Mouse (Mus musculus) midbrain, embryonic 12.5 days (tissue): Measurements from ENCODE around the gene Klc1. TPM values are rescaled to one million over a fixed set of nuclear protein-coding genes. Genes with fewer than 3 reads are reported as not detected.
A peak's percentile ranks its signal among the peaks of the same experiment; 100 is the strongest.
"Not testable (repeated sequence)": the region's sequence is repeated elsewhere in the genome, so short reads cannot be mapped to it uniquely, and the experiment has no call there.

Experiments
- ATAC-seq: fragments of 200-750 bp; cut with Nextera tagmentation; 2 replicates; pipeline ENCODE4 v1.8.0; 2017; ENCODE audit warnings: low read depth, moderate TSS enrichment, moderate library complexity; ENCODE audit not compliant: low FRiP score
- H3K27ac ChIP-seq: fragments of 300-500 bp; sonication (generic); replicated peaks from 2 replicates; pipeline ENCODE4 v1.5.1; 2016; ENCODE audit warnings: mild to moderate bottlenecking
- H3K27me3 ChIP-seq: fragments of 300-500 bp; sonication (generic); 2 replicates; pipeline ENCODE4 v1.6.1; 2016; ENCODE audit warnings: mild to moderate bottlenecking
- H3K36me3 ChIP-seq: fragments of 300-500 bp; sonication (generic); 2 replicates; pipeline ENCODE4 v1.6.1; 2016
- H3K4me1 ChIP-seq: fragments of 300-500 bp; sonication (generic); 2 replicates; pipeline ENCODE4 v1.6.1; 2016
- H3K4me2 ChIP-seq: fragments of 300-500 bp; sonication (generic); replicated peaks from 2 replicates; pipeline ENCODE4 v1.6.1; 2016; ENCODE audit warnings: mild to moderate bottlenecking, moderate library complexity
- H3K4me3 ChIP-seq: fragments of 300-500 bp; sonication (generic); 2 replicates; pipeline ENCODE4 v1.5.1; 2016; ENCODE audit warnings: mild to moderate bottlenecking
- H3K9ac ChIP-seq: fragments of 300-500 bp; sonication (generic); replicated peaks from 2 replicates; pipeline ENCODE4 v1.6.1; 2016; ENCODE audit warnings: mild to moderate bottlenecking, moderate library complexity
- H3K9me3 ChIP-seq: fragments of 300-500 bp; sonication (generic); 2 replicates; pipeline ENCODE4 v1.6.1; 2016; ENCODE audit warnings: mild to moderate bottlenecking
- WGBS: fragments of 180-500 bp; shearing (Covaris S2); methylation state at CpG from one replicate; pipeline ENCODE4 v1.1.7; 2016; 5-methylcytosine and 5-hydroxymethylcytosine counted together
- polyA plus RNA-seq: library from polyadenylated mRNA; unstranded; fragments of >200 nt; fragmentation: Nextera tagmentation; extraction: Ambion mirVana; gene quantifications from 2 replicates; pipeline ENCODE4 v1.2.1, GENCODE M21; 2016

The Klc1 gene
- polyA plus RNA-seq, 1 experiment from 2014 or later, result 382 TPM

DNA sequence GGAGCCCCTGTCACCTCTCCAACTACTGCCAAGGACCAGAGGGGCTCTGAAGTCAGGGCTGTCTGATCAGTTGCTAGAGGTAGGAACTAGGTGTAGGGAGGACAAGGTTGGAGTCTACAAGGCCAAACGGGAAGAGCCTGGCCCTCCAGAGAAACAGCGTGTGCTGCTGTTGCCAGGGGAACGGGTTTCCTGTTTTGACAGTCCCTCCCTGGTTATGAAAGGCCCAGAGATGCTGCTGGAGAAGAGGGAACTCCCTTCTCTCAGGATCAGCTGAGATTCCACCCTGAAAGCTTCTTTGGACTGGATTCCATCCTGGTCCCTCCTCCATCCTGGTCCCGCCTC lies 32.6 kb upstream of the Klc1 start:
- Histone ChIP-seq H3K9ac (no peak overlapping the region), H3K27ac (peak overlapping the region; percentile 21), H3K4me3 (no peak overlapping the region), H3K27me3 (no peaks in the 10 kb centered on the region), H3K4me1 (peaks cover 10% of the 10 kb centered on the region), H3K36me3 (peaks cover 40% of the 10 kb centered on the region), H3K9me3 (no peaks in the 10 kb centered on the region), H3K4me2 (no peak overlapping the region)
- WGBS, result 76% methylated on average over 4 of the region's 4 CpGs
- ATAC-seq, result no peak

DNA sequence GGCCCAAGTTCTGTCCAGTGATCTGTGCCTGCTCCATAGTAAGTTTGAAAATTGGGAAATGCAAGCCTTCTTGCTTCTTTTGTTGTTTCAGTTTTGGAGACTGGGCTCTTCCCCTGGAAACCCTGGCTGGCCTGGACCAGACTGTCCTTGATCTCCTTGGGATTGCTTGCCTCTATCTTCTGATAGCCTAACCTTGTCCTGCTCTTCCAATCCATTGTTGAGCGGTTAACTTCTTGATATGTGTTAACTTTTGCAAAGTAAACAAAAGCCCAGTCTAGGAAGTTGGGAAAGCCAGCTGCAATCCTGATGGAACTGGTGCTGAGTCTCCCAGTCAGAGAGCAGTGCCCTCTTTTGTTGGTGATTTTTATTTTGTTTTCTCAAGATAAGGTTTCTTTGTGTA lies 30.7 kb upstream of the Klc1 start:
- no peaks in the 10 kb centered on the region for H3K9me3 ChIP-seq
- H3K36me3 ChIP-seq, result peaks cover 45% of the 10 kb centered on the region
- no peaks in the 10 kb centered on the region for H3K27me3 ChIP-seq
- H3K9ac ChIP-seq, result no peak overlapping the region
- no peak for ATAC-seq
- peaks cover 20% of the 10 kb centered on the region for H3K4me1 ChIP-seq
- 96% methylated on average over 1 of the region's 1 CpGs for WGBS
- no peak overlapping the region for H3K27ac ChIP-seq
- no peak overlapping the region for H3K4me2 ChIP-seq
- no peak overlapping the region for H3K4me3 ChIP-seq

DNA sequence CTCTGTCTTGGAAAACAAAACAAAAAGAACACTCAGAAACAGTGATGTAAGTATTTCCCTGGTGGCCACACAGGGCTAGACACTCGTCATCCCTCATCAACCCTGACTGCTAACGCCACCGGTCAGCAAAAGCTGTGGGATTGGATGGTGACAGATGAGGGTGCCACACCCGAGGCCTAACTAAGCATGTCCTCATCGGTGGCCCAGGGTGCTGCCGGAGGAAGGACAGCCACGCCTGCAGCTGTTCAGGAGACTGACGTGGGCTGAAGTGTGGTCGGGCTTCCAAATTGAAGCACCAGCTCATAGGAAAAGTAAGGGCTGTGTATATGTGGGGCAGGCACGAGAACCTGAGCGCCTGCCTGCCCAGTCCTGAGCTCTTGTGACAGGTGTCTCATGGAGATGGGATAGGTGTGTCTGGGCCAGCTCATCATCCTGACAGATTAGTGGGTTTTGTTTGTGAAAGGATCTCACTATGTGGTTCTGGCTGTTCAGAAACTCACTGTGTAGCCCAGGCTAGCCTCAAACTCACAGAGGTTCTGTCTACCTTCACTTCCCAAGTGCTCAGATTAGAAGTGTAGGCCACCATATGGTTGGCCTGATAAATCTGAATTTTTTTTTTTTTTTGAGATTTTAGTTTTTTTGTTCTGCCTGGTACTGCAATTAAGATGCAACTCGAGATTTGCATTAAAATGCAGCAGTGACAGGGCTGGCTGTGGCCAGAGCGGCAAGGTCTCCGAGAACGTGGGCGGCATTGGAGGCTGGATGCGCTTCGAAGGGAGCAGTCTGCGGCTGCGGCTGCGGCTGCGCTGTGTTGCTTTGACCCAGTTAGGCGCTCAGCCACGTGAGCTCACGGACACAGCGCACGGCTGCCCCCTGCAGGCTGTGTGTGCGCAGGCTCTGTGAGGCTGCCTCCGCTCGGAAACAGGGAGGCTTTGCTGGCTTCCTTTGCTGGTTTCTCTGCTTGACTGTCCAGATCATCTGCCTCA lies 26.5 kb upstream of the Klc1 start:
- WGBS, result 34% methylated on average over 30 of the region's 30 CpGs
- Histone ChIP-seq H3K4me1 (peaks cover 12% of the 10 kb centered on the region; the same call in 1 of the 2 replicates), H3K9me3 (no peaks in the 10 kb centered on the region), H3K27me3 (no peaks in the 10 kb centered on the region), H3K4me2 (peak overlapping the region; percentile 30), H3K36me3 (peaks cover 25% of the 10 kb centered on the region), H3K9ac (no peak overlapping the region), H3K27ac (no peak overlapping the region), H3K4me3 (no peak overlapping the region)
- peak; percentile 91 for ATAC-seq

DNA sequence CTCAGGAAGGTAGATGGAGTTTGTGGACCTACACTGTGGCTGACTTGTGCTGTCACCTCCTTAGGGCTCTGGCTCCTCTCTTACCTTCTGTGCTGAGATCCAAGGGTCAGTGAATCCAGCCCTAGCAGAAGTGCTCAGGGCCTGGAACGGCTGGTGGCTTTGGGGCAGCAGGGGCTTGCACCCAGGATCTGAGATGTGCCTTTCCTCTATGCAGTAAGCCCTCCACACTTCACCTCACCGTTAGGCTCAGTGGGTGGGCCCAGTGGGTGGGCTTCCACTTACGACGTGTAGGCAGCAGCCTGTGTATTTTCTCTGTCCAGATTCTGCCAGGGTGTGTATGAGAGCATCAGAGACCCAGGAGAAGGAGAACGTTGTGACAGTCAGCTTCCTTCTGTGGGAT lies 25.7 kb upstream of the Klc1 start:
- peaks cover 17% of the 10 kb centered on the region for H3K36me3 ChIP-seq
- peak; percentile 34; the same call in 1 of the 2 replicates for ATAC-seq
- no peaks in the 10 kb centered on the region for H3K27me3 ChIP-seq
- no peaks in the 10 kb centered on the region for H3K9me3 ChIP-seq
- H3K4me1 ChIP-seq, result peaks cover 12% of the 10 kb centered on the region; the same call in 1 of the 2 replicates
- WGBS, result 54% methylated on average over 5 of the region's 5 CpGs
- H3K9ac ChIP-seq, result no peak overlapping the region
- H3K4me3 ChIP-seq, result no peak overlapping the region
- no peak overlapping the region for H3K27ac ChIP-seq
- no peak overlapping the region for H3K4me2 ChIP-seq

DNA sequence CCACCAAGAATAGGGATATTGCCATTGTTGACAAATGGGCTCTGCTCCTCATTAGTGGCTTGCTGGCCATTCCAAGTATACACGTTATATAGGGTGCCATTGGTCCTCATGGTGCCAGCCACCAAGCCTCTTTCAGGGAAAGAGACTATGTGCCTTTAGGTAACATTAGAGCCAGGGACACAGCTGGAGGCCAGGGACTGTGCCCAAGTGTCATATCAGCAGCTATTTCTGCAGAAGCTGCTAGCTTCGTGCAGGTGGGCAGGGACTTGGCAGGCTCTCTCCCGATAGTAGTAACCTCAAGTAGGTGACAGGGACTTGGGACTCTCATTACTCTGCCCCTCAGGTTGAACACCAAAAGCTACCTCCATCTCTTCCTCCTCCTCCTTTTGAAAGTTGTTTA lies 23.7 kb upstream of the Klc1 start:
- H3K27me3 ChIP-seq, result no peaks in the 10 kb centered on the region
- no peak overlapping the region for H3K27ac ChIP-seq
- H3K4me1 ChIP-seq, result peaks cover 12% of the 10 kb centered on the region; the same call in 1 of the 2 replicates
- H3K9me3 ChIP-seq, result no peaks in the 10 kb centered on the region
- no peak overlapping the region for H3K4me3 ChIP-seq
- peaks cover 8% of the 10 kb centered on the region for H3K36me3 ChIP-seq
- no peak for ATAC-seq
- H3K9ac ChIP-seq, result no peak overlapping the region
- 92% methylated on average over 3 of the region's 3 CpGs for WGBS
- H3K4me2 ChIP-seq, result no peak overlapping the region

DNA sequence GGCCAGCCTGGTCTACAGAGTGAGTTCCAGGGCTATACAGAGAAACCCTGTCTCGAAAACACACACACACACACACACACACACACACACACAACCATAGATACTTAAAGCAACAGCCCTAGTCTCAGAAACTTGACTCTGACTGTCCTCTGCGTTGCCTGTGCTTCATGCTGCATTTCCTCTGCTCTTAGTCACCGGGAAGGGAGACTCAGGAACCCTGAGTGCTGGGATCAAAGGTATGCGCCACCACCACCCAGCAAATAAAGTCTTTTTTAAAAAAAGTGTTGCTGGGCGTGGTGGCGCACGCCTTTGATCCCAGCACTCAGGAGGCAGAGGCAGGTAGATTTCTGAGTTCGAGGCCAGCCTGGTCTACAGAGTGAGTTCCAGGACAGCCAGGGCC lies 22.0 kb upstream of the Klc1 start:
- H3K4me3 ChIP-seq, ATAC-seq, H3K27ac ChIP-seq, H3K9ac ChIP-seq, H3K36me3 ChIP-seq, H3K27me3 ChIP-seq, H3K9me3 ChIP-seq, H3K4me2 ChIP-seq: not testable (repeated sequence)
- peaks cover 12% of the 10 kb centered on the region; the same call in 1 of the 2 replicates for H3K4me1 ChIP-seq
- 88% methylated on average over 8 of the region's 8 CpGs for WGBS

DNA sequence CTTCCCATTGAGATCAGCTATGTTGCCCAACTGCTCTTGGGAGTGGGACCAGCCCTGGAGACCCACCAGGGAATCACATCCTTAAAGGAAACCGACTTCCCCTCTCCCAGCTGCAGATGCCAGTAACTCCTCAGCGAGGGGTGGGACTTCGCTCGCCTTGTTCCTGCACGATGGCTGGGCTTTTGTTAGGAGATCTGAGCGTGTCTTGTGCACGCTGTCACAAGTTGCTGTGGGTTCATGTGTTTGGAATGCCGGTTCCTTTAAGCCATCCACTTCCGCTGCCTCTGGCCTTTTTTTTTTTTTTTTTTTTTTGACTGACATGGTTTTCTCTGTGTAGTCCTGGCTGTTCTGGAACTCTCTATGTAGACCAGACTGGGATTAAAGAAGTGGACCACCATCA lies 21.3 kb upstream of the Klc1 start:
- no peak for ATAC-seq
- 57% methylated on average over 9 of the region's 9 CpGs for WGBS
- no peaks in the 10 kb centered on the region for H3K36me3 ChIP-seq
- H3K27ac ChIP-seq, result no peak overlapping the region
- H3K27me3 ChIP-seq, result no peaks in the 10 kb centered on the region
- H3K4me3 ChIP-seq, result no peak overlapping the region
- no peak overlapping the region for H3K4me2 ChIP-seq
- no peaks in the 10 kb centered on the region for H3K9me3 ChIP-seq
- no peak overlapping the region for H3K9ac ChIP-seq
- peaks cover 7% of the 10 kb centered on the region; the same call in 1 of the 2 replicates for H3K4me1 ChIP-seq

DNA sequence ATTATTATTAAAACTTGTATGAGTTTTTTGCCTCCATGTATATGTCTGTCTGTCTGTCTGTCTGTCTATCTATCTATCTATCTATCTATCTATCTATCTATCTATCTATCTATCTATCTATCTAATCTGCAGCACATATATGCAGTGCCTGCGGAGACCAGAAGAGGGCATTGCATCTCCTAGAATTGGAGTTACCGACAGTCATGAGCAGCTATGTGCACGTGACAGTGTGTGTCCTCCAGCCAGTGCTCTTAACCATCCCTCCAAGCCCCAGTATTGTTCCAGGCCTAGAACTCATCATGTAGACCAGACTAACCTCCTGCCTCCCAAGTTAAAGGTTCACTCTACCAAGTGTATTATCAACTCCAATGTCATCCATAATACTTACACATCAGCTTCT lies 19.9 kb upstream of the Klc1 start:
- WGBS, result 10% methylated on average over 3 of the region's 3 CpGs
- Histone ChIP-seq H3K4me1 (no peaks in the 10 kb centered on the region), H3K4me2 (no peak overlapping the region), H3K27ac (no peak overlapping the region), H3K4me3 (no peak overlapping the region), H3K27me3 (no peaks in the 10 kb centered on the region), H3K9me3 (no peaks in the 10 kb centered on the region), H3K36me3 (no peaks in the 10 kb centered on the region), H3K9ac (no peak overlapping the region)
- ATAC-seq, result 0 out of 2 replicates have a peak, but pooled peaks have one; percentile 38

DNA sequence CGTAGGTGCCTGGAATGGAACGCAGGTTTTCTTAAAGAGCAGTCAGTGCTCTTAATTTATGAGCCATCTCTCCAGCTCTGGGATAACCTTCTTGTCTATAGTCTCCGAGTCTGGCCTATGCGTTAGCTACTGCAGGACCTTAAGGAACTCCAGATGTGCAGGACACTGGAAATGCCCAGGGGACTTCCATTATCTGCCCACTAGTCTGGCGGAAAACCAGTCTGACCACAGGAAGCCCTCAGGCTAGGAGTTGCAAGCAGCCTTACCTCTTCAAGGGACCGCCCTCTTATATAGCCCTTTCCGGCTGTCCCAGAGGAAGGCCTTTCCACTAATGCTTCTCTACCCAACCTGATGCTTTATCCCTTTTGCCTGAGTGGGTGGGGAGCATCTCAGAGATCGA lies 17.3 kb upstream of the Klc1 start:
- peaks cover 6% of the 10 kb centered on the region; the same call in 1 of the 2 replicates for H3K4me1 ChIP-seq
- H3K4me3 ChIP-seq, result no peak overlapping the region
- no peaks in the 10 kb centered on the region for H3K27me3 ChIP-seq
- H3K36me3 ChIP-seq, result no peaks in the 10 kb centered on the region
- H3K9me3 ChIP-seq, result no peaks in the 10 kb centered on the region
- WGBS, result 84% methylated on average over 8 of the region's 8 CpGs
- ATAC-seq, result no peak
- H3K27ac ChIP-seq, result no peak overlapping the region
- no peak overlapping the region for H3K9ac ChIP-seq
- no peak overlapping the region for H3K4me2 ChIP-seq

DNA sequence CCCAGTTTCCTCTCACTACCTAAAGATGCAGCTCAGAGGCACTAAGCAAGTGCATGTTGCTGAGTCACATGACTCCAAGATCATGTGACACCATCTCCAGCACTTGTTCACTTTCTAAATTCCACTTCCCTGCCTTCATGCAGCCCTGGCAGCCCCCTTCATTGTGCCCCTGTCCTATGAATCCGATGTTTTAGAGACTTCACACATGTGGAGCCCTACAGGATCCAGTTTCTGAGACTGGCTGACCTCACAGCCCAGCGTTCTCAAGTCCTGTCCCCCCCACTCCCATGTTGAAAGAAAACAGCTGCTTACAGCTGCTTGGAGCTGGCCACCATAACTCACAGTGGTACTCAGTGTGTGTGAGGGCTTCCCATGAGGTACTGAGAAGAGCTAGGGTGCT lies 15.2 kb upstream of the Klc1 start:
- Histone ChIP-seq H3K9me3 (no peaks in the 10 kb centered on the region), H3K4me2 (no peak overlapping the region), H3K27me3 (no peaks in the 10 kb centered on the region), H3K36me3 (no peaks in the 10 kb centered on the region), H3K27ac (no peak overlapping the region), H3K4me1 (peaks cover 6% of the 10 kb centered on the region; the same call in 1 of the 2 replicates), H3K9ac (no peak overlapping the region), H3K4me3 (no peak overlapping the region)
- WGBS, result 83% methylated on average over 2 of the region's 2 CpGs
- ATAC-seq, result no peak

DNA sequence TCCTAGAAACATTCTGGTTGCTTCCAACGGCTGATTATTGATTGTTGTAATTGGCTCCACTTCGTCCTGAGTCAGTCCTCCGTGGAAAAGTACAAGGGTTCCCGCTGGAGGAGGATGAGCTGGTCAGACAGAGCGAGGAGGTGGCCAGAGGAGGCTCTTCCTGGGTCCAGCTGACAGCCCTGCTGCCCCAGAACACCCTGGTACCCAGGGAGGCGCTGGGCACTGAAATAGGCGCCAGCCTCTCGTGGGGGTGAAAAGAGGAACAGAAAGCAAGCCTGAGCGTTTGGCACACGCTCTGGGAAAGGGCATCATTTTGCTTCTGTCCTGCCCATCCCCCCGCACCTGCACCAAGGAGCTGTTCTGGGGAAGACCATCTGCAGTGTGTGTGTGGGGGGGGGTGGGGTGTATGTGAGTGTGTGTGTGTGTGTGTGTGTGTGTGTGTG lies 14.6 kb upstream of the Klc1 start:
- no peak for ATAC-seq
- Histone ChIP-seq H3K9me3 (no peaks in the 10 kb centered on the region), H3K9ac (no peak overlapping the region), H3K27me3 (no peaks in the 10 kb centered on the region), H3K4me2 (no peak overlapping the region), H3K27ac (0 out of 2 replicates have a peak overlapping the region, but pooled peaks have one; percentile 20), H3K36me3 (no peaks in the 10 kb centered on the region), H3K4me1 (peaks cover 6% of the 10 kb centered on the region; the same call in 1 of the 2 replicates), H3K4me3 (no peak overlapping the region)
- 90% methylated on average over 11 of the region's 11 CpGs for WGBS

DNA sequence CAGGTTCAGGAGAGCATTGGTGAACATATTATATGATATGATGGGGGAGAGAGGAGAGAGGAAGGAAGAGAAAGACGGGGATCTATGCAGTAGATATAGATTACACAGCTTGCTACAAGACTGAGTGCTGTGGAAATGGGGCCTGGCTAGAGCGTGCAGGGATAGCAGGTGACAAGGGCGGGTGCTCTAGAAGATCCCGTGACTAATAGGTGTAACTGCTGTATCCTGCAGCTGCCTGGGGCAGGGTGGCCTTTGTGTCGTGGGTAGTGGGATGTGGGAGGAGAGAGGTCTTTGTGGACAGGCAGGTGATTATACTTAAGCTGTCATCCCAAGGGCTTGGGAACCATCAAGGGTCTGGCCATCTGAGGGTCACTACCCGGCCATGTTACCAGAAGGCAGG lies 13.4 kb upstream of the Klc1 start:
- Histone ChIP-seq H3K27me3 (no peaks in the 10 kb centered on the region), H3K4me1 (peaks cover 6% of the 10 kb centered on the region; the same call in 1 of the 2 replicates), H3K27ac (no peak overlapping the region), H3K4me2 (no peak overlapping the region), H3K36me3 (no peaks in the 10 kb centered on the region), H3K9ac (no peak overlapping the region), H3K9me3 (no peaks in the 10 kb centered on the region), H3K4me3 (no peak overlapping the region)
- no peak for ATAC-seq
- 71% methylated on average over 6 of the region's 6 CpGs for WGBS
